Mouse (Mus musculus) ES-Bruce4 (cell line): ENCODE results near the gene Ccl22.

Experiments used
- CTCF ChIP-seq: IDR thresholded peaks from one replicate; pipeline ENCODE4 v1.8.1; 2011; ENCODE audit warnings: low read depth, low read length
- POLR2A ChIP-seq: IDR thresholded peaks from one replicate; pipeline ENCODE4 v1.8.1; 2011; ENCODE audit warnings: low read length; ENCODE audit not compliant: insufficient read depth

DNA sequence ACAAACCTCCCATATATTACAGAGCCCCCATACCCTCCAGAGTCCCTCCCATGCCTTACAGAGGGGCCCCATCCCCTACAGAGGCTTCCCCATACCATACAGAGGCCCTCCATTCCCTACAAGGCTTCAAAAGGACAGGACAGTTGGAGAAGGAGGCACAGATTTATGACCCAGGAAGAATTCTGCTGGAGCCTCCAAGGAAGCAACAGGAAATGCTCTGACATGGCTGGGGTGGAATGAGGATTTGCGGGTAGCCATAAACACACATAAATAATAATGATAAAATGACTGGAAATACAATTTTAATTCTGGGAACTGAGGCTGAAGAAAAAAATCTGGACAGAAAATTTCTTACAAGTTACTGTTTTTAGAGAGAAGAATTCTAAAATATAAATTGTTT is 28.5 kb upstream of the Ccl22 start:
- TF ChIP-seq POLR2A (no peak), CTCF (no peak)
